Mouse (Mus musculus) CH12.LX (cell line): ENCODE data around the gene Slc29a4. TPM values are rescaled to one million over a fixed set of nuclear protein-coding genes. Genes with fewer than 3 reads are reported as not detected.

ENCODE experiments used
- DNase-seq: peaks from one replicate; pipeline ENCODE4 v3.0.0-alpha.2; 2013; ENCODE audit errors: extremely low read depth
- H3K27ac ChIP-seq: 2 replicates; pipeline ENCODE4 v1.5.1; 2012; ENCODE audit warnings: low read depth, mild to moderate bottlenecking, control low read depth, moderate library complexity; ENCODE audit not compliant: insufficient read depth
- H3K27me3 ChIP-seq: replicated peaks from 2 replicates; pipeline ENCODE3; 2012; ENCODE audit warnings: inconsistent platforms
- H3K36me3 ChIP-seq, 2 experiments: replicated peaks in 1 of 2; 2 replicates each; pipeline versions ENCODE3 to v1.6.1; 2012; ENCODE audit warnings: inconsistent platforms in 1 of 2, low read length in 1 of 2, mild to moderate bottlenecking in 1 of 2, mixed read lengths in 1 of 2, moderate library complexity in 1 of 2; ENCODE audit not compliant: control insufficient read depth in 1 of 2, insufficient read depth in 1 of 2
- H3K4me1 ChIP-seq, 2 experiments: 2 replicates each; pipeline ENCODE4 v1.6.1; 2012; ENCODE audit warnings: inconsistent platforms in 1 of 2, moderate library complexity in 1 of 2; ENCODE audit not compliant: insufficient read depth in 2 of 2, control insufficient read depth in 1 of 2
- H3K4me2 ChIP-seq: 2 replicates; pipeline ENCODE4 v1.6.1; 2012; ENCODE audit warnings: low read depth, mild to moderate bottlenecking, control low read depth; ENCODE audit not compliant: poor library complexity, insufficient read depth, severe bottlenecking
- H3K4me3 ChIP-seq, 3 experiments: fragments of 150-350 bp in 1 of 3; sonication (generic) in 1 of 3; replicated peaks in 1 of 3; 2 replicates each; pipeline versions ENCODE3 to v1.5.1; 2011 to 2012; ENCODE audit warnings: low read depth in 2 of 3, low read length in 2 of 3, mild to moderate bottlenecking in 2 of 3, moderate library complexity in 2 of 3, control low read depth in 1 of 3, improper control_type of control experiment in 1 of 3, inconsistent platforms in 1 of 3, mixed read lengths in 1 of 3; ENCODE audit not compliant: poor library complexity in 1 of 3
- H3K79me2 ChIP-seq: replicated peaks from 2 replicates; pipeline ENCODE4 v1.6.1; 2012; ENCODE audit warnings: mild to moderate bottlenecking, moderate library complexity; ENCODE audit not compliant: control insufficient read depth, poor library complexity, insufficient read depth, severe bottlenecking; ENCODE audit errors: extremely low read depth
- H3K9ac ChIP-seq: 2 replicates; pipeline ENCODE4 v1.6.1; 2012; ENCODE audit warnings: low read depth, mild to moderate bottlenecking, control low read depth, moderate library complexity; ENCODE audit not compliant: insufficient read depth
- H3K9me3 ChIP-seq: replicated peaks from 2 replicates; pipeline ENCODE3; 2012; ENCODE audit warnings: low read length, inconsistent platforms, mixed read lengths
- CHD1 ChIP-seq: IDR thresholded peaks from 2 replicates; pipeline ENCODE4 v1.6.1; 2012; ENCODE audit warnings: low read depth, low read length, improper control_type of control experiment, inconsistent platforms
- EP300 ChIP-seq: IDR thresholded peaks from 2 replicates; pipeline ENCODE4 v1.6.1; 2011; ENCODE audit warnings: low read length, improper control_type of control experiment
- ETS1 ChIP-seq: conservative IDR thresholded peaks from 2 replicates; pipeline ENCODE4 v1.6.1; 2012; ENCODE audit warnings: low read depth, mild to moderate bottlenecking, inconsistent platforms, low read length, improper control_type of control experiment, moderate library complexity
- HCFC1 ChIP-seq: IDR thresholded peaks from 2 replicates; pipeline ENCODE4 v1.6.1; 2012; ENCODE audit warnings: low read depth, mild to moderate bottlenecking, inconsistent platforms, low read length, improper control_type of control experiment
- MAFK ChIP-seq: IDR thresholded peaks from 2 replicates; pipeline ENCODE4 v1.6.1; 2011; ENCODE audit warnings: low read length, improper control_type of control experiment; ENCODE audit not compliant: insufficient replicate concordance
- MAZ ChIP-seq: IDR thresholded peaks from 2 replicates; pipeline ENCODE4 v1.6.1; 2012; ENCODE audit warnings: low read depth, mild to moderate bottlenecking, inconsistent platforms, low read length, improper control_type of control experiment, moderate library complexity
- MXI1 ChIP-seq: IDR thresholded peaks from 2 replicates; pipeline ENCODE4 v1.6.1; 2011; ENCODE audit warnings: mild to moderate bottlenecking, low read depth, low read length, improper control_type of control experiment
- MYC ChIP-seq: IDR thresholded peaks from 2 replicates; pipeline ENCODE4 v1.6.1; 2011; ENCODE audit warnings: low read depth, mild to moderate bottlenecking, improper control_type of control experiment, low read length
- POLR2A ChIP-seq: IDR thresholded peaks from 2 replicates; pipeline ENCODE4 v1.6.1; 2011; ENCODE audit warnings: low read depth, mild to moderate bottlenecking, improper control_type of control experiment, low read length
- RCOR1 ChIP-seq: conservative IDR thresholded peaks from 2 replicates; pipeline ENCODE4 v1.6.1; 2012; ENCODE audit warnings: low read depth, mild to moderate bottlenecking, inconsistent platforms, low read length, improper control_type of control experiment
- SIN3A ChIP-seq: IDR thresholded peaks from 2 replicates; pipeline ENCODE4 v1.6.1; 2012; ENCODE audit warnings: low read length, improper control_type of control experiment, inconsistent platforms
- SMC3 ChIP-seq: IDR thresholded peaks from 2 replicates; pipeline ENCODE4 v1.6.1; 2011; ENCODE audit warnings: low read depth, low read length, improper control_type of control experiment
- TBP ChIP-seq: conservative IDR thresholded peaks from 2 replicates; pipeline ENCODE4 v1.6.1; 2011; ENCODE audit warnings: low read depth, low read length, improper control_type of control experiment
- UBTF ChIP-seq: IDR thresholded peaks from 2 replicates; pipeline ENCODE4 v1.6.1; 2012; ENCODE audit warnings: low read depth, mild to moderate bottlenecking, inconsistent platforms, low read length, improper control_type of control experiment, moderate library complexity
- ZMIZ1 ChIP-seq: IDR thresholded peaks from 2 replicates; pipeline ENCODE4 v1.6.1; 2012; ENCODE audit warnings: low read depth, mild to moderate bottlenecking, inconsistent platforms, low read length, improper control_type of control experiment
- dilution Hi-C: fragments of 300-500 bp; cut with MboI; formaldehyde crosslinking; loops from 2 replicates; pipeline ENCODE4 v1.14.3; 2020; ENCODE audit warnings: low sequenced_read_pairs; ENCODE audit not compliant: extremely low pct_unique_long_range_greater_than_20kb, extremely low pct_ligation_motif_present
- in situ Hi-C: fragments of 300-500 bp; cut with MboI; formaldehyde crosslinking; loops from 3 replicates; pipeline ENCODE4 v1.14.3; 2019; ENCODE audit warnings: low sequenced_read_pairs, low pct_ligation_motif_present, low pct_unique_long_range_greater_than_20kb, mixed read lengths
- polyA plus RNA-seq: library from polyadenylated mRNA; unstranded; fragments of >175 nt; gene quantifications from 2 replicates; pipeline ENCODE4 v1.2.1, GENCODE M21; 2012; ENCODE audit warnings: low read depth; ENCODE audit not compliant: insufficient read length
- total RNA-seq, 2 experiments: library from RNA; depleted of rRNA; stranded (reverse); fragments of 300-350 nt in 1 of 2; fragments of >200 nt in 1 of 2; gene quantifications; 2 replicates each; pipeline ENCODE4 v1.2.3; 2012 to 2014

Gene Slc29a4
- total and polyA plus RNA-seq, 3 experiments: not detected

DNA sequence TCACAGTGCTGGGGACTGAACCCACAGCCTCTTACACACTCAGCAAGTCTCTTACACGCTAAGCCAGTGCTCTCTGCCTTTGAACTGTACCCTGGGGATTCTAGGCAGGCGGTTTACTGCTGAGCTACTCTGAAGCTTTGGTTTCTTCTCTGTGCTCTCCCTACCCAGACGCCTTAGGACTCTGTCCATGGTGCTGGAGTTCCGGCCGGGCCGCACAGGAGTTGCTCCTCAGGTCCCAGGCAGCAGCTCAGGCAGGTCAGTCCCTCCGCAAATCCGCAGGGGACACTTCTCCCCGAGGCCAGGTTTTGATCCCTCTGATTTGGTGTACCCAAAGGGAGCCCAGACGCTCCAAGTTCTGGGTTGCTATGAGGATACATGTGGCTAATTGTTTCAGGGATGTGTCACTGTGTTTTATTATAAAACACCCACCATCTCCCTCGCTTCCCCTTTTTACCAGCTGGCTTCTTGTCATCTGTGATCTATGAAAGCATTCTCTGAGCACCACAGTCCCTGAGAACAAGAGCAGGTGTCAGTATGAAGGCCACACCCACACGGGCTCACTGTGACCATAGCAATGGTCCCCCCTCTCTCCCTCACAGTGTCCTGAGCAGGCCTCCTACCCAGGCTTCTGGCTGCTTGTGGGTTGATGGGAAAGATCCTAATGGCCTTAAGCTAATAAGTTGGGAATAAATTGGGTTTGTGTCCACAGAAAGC, 2.5 kb downstream of the Slc29a4 start:
- DNase-seq: peak; percentile 26
- no peak overlapping the region for H3K9ac ChIP-seq
- no peak overlapping the region for H3K4me2 ChIP-seq
- dilution Hi-C loops (no loop called here), in situ Hi-C loops (no loop called here)
- H3K4me3 ChIP-seq: no peak overlapping the region
- H3K9me3 ChIP-seq: no peaks in the 10 kb centered on the region
- no peaks in the 10 kb centered on the region for H3K36me3 ChIP-seq
- H3K27ac ChIP-seq: no peak overlapping the region
- H3K27me3 ChIP-seq: peaks cover 32% of the 10 kb centered on the region
- no peak for TF ChIP-seq ZMIZ1
- H3K4me1 ChIP-seq: peaks cover 0 to 3% of the 10 kb centered on the region in 2 experiments; a peak in 2 of 4 replicates
- H3K79me2 ChIP-seq: no peaks in the 10 kb centered on the region

DNA sequence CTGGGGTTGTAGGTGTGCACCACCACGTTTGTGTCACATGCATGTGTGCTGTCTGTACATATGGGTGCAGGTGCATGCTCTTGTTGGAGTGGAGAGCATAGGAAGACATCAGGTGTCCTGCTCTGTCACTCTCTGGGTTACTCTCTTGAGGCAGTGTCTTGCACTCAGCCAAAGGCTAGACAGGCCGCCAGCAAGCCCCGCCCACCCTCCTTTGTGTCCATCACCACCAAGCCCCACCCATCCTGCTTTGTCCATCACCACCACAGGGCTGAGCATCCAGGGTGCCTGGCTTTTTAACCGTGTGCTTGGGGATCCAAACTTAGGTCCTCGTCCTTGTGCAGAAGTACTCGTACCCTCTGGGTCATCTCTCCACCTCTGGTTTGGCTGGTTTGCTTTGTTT, 3.9 kb downstream of the Slc29a4 start:
- no peak overlapping the region for H3K27ac ChIP-seq
- DNase-seq: no peak
- dilution Hi-C loops: no loop called here
- peaks cover 0 to 3% of the 10 kb centered on the region in 2 experiments; a peak in 2 of 4 replicates for H3K4me1 ChIP-seq
- no peak overlapping the region for H3K4me3 ChIP-seq
- H3K27me3 ChIP-seq: peaks cover 38% of the 10 kb centered on the region
- H3K36me3 ChIP-seq: no peaks in the 10 kb centered on the region
- no peaks in the 10 kb centered on the region for H3K79me2 ChIP-seq
- in situ Hi-C loops: no loop called here
- H3K9me3 ChIP-seq: no peaks in the 10 kb centered on the region
- TF ChIP-seq MAFK (no peak), SIN3A (no peak), EP300 (no peak), RCOR1 (no peak), MYC (no peak), UBTF (no peak), TBP (no peak), MXI1 (no peak), POLR2A (no peak), SMC3 (no peak), MAZ (no peak), CHD1 (no peak), ETS1 (no peak), HCFC1 (no peak)
- no peak overlapping the region for H3K4me2 ChIP-seq
- no peak overlapping the region for H3K9ac ChIP-seq
